Comparison of ENCODE assay signal across 18 mouse cellular contexts in the genomic region with DNA sequence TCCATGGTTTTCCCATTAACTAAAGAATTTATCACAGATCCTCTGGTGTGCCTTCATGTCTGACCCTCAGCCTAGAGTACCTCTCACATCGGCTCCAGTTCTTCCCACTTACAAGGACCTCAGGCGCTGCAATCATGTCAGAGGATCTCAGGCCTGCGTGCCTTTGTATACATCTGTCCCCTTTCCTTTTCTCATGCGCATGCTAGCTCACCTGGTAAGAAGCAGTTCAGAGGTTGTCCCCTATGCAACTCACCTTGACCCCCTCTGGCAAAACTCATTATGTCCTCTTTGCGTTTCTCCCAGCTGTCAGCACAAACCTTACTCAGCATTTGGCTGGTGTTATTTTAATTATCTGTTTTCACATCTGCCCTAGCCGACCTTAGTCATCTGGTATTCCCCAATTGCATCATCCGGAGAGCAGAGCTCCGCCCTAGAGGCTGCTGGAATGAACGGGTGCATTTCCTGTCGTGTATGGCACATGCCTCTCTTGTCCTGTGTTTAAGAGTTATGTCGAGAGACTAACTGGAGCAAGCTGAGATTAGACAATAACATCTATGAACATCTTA.
DNase-seq lines count a peak whose midpoint lies in the region; ATAC-seq and TF ChIP-seq lines count a peak whose summit lies in the region.
"Had no signal": no experiment of that assay in that cellular context is flagged by ENCODE, and none has a peak within 500 bp of the region (broad histone marks: within the 10 kb centered on the region; RNA-seq: fewer than 3 reads in every experiment).

No protein-coding gene starts in this region.

- H3K4me3 ChIP-seq in gastrocnemius, adult 2 months, result no peak overlapping the region
- H3K4me3 ChIP-seq: embryonic facial prominence, embryonic 15.5 days; hindbrain, embryonic 12.5 days; limb, embryonic 15.5 days had no signal

- no peak for TF ChIP-seq CTCF in gastrocnemius, adult 2 months (IDR thresholded peaks at IDR 0.05)

- no peak overlapping the region for H3K27ac ChIP-seq in gastrocnemius, adult 2 months
- H3K27ac ChIP-seq: embryonic facial prominence, embryonic 15.5 days; hindbrain, embryonic 12.5 days; limb, embryonic 15.5 days had no signal

- intact Hi-C loops in gastrocnemius, adult 2 months (cut with DNase I), result loop anchor here (5.0 kb wide), 1 partner anchor 42 kb away; no protein-coding TSS in a partner anchor

- peak; percentile 45 for ATAC-seq in granulocyte monocyte progenitor cell, adult 5-6 weeks (replicated peaks; ENCODE audit: poor library complexity, severe bottlenecking)
- ATAC-seq: activated CD4-positive, CD25-positive, alpha-beta regulatory T cell, adult 4 months had no signal

- peak; percentile 52 for DNase-seq in gastrocnemius, adult 2 months
- DNase-seq in gastrocnemius, adult 8-10 months (ENCODE audit: low spot score in 2 of 2), result no peak
- peak; percentile 26 for DNase-seq in urinary bladder, postnatal 14 days (ENCODE audit: low spot score)
- no peak for DNase-seq in urinary bladder, adult 18-20 months (ENCODE audit: low spot score in 2 of 2)
- no peak for DNase-seq in Muller cell, postnatal 12 days (ENCODE audit: inconsistent ontology term)
- DNase-seq in left cerebral cortex, adult 11 months (ENCODE audit: low spot score), result no peak
- DNase-seq in ovary, postnatal 14 days (ENCODE audit: low spot score), result no peak
- DNase-seq: embryo, embryonic 11 days; gastrocnemius, postnatal 14 days; kidney, adult 18-20 months; kidney, postnatal 10 days; midbrain, embryonic 14.5 days; right cerebral cortex, adult 18-20 months had no signal

Comparison
In these comparisons a context has a peak if more than half of its experiments do, and no peak if none do; other contexts are left out.
1. DNase-seq: peak in gastrocnemius, adult 2 months (single experiment) and urinary bladder, postnatal 14 days (single experiment); none in gastrocnemius, adult 8-10 months (0 of 2), urinary bladder, adult 18-20 months (0 of 2), Muller cell, postnatal 12 days (single experiment), left cerebral cortex, adult 11 months (single experiment) and ovary, postnatal 14 days (single experiment).